Mouse (Mus musculus) right cerebral cortex, postnatal 14 days (tissue): ENCODE measurements around the gene G430095P16Rik.

Source experiments
- DNase-seq: peaks from one replicate; pipeline ENCODE4 v3.0.0; 2022

Gene G430095P16Rik

DNA sequence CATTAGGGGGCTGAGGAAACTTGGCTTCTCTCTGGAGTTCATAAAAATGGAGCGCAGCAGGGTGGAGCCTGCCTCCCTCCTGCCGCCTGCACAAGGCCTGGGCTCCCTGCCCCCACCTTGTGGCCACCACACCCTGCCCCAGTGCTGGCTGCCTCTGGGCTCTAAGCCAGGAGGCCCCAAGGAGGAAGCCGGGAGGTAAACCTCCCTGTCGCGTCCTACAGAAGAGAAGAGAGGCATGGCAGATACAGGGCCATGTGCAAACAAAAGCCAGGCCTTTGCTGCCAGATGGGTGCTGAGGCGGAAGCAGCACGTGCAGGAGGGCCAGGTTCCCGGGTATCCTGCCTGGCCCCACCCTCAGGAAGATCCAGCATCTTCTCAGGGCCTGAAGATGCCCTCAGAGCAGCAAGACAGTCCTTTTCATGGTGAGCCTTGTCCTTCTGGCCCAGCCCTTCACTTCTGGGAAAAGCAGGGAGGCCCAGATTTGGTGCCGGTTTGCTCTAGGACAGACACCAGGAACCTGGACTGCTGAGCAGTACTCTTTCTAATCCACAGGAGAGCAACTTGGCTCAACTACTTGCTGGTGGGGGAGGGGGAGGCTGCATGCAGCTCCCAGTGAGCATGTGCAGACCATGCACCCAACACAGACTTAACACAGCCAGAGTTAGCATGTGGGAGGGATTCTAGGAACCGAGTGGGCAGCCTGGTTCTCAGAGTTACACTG, at the start of gene G430095P16Rik:
G430095P16Rik (plus strand) TSS at position 158 of the 721 bp plus-strand sequence.
- DNase-seq = peak; percentile 74

GRCm38 (mm10) chr8:84677305-84677704, 45.5 kb upstream of the G430095P16Rik start:
- no peak for DNase-seq

DNA sequence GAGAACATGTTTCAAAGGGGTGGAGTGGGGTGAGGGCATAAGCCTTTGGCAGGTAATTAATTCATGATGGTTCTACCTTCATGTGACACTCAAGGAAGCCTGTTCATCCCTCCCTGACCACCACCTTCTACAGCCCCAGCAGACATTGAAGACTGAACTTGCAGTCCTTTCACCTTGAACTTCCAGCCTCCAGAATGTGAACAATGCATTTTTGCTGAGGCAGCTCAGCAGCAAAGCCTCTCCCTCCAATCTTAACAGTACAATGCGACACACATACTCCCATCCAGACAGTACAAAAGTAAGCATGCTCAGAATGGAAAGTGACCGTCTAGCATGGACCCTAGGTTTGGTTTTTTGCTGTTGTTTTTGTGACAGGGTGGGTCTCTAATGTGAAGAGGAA, 41.3 kb upstream of the G430095P16Rik start:
- no peak for DNase-seq

GRCm38 (mm10) chr8:84682257-84682656, 40.5 kb upstream of the G430095P16Rik start:
- DNase-seq = no peak

DNA sequence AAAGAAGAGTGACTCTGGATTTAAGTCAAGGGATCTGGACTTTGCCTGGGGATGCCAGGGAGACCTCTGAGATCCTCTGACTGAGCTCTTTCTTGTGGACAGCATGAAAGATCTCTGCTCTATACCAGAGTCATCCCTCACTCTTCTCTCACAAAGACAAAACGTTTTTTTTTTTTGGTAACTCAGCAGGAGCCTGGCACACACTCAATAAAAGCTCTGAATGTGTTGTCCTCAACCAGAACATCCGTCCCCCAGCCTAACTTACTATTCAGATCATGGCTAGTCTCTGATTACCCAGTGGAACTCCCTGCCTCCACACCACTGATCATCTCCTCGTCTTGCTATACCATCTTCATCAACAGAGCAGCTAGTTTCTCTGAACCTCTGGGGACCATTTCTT, 38.3 kb upstream of the G430095P16Rik start:
- no peak for DNase-seq

GRCm38 (mm10) chr8:84686191-84687002, 36.4 kb upstream of the G430095P16Rik start, which contains the start of gene Trmt1:
Trmt1 (plus strand) TSS chr8:84686307.
- DNase-seq = no peak

- DNase-seq = no peak
Measured at GRCm38 (mm10) chr8:84687003-84687704, 35.7 kb upstream of the G430095P16Rik start.

DNA sequence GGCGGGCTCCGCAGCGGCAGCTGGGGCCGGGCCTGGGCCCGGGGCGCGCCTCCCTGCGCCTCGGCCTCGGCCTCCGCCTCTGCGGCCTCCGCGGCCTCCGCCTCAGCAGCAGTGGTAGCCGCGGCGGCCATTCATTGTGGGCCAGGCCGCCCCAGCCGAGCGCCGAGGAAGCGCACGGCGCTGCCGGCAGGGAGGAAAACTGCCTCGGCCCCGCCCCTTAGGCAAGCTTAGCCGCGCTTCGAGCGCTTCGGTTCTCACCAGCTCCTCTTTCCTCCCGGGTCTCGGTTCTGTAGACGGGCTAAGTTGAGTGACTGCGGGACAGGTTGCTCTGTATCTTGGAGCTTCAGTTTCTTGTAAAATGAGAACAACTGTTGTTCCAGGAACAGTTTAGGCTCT, 35.1 kb upstream of the G430095P16Rik start, which contains the start of gene Nacc1:
Nacc1 (minus strand) TSS at position 158 of the 396 bp plus-strand sequence.
- peak; percentile 88 for DNase-seq

DNA sequence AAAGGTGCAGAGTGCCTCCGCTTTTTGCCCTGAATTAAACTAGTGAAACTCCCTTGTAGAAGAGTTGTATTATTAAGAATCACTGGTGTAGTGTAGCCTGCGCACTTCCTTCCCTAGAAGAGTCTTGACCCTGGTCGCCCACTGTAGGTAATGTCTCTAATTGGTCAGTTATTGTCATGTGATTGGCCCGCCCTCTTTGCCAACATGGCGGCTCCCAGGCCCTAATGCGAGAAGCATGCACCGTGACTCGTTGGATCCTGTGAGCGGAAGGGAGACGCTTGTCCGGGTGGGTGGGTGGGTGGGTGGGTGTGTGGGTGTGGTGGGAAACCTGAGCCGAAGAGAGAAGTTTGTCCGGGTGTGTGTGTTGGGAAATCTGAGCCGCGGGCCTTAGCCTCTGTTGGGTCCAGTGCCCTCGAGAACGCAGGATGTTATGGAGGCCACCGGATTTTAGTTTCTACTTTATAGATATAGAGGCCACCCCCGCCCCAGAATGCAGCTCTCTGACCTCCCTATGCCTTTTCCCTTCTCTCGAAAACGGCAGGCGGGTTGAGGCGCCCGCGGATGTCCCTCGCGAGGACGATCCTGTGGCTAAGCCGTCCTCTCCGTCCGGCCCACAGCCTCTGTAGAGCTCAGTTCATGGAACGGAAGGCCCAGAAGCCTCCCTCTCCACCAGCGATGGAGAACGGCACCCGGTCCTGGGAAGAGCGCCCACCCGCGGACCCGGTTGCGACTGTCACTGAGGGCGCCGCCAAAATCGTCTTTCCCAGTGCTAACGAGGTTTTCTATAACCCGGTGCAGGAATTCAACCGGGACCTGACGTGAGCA, 33.5 kb upstream of the G430095P16Rik start:
- peak; percentile 81 for DNase-seq

DNA sequence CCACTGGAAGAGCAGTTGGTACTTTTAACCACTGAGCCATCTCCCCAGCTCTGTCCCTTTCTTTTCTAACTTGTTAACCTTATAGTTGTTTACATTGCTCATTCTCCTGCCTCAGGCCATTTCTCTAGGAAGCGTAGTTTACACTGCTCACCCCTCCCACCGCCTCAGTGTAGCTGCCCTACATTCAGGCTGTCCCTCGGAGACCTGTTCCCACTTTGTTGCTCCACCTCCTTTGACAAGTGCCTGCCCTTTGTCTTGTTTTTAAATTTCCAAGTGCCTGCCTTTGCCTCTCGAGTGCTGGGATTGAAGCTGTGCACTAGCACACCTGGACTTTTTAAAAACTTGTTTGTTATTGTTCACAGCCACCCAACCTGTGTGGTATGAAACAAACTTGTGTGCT, 29.5 kb upstream of the G430095P16Rik start:
- no peak for DNase-seq

GRCm38 (mm10) chr8:84695140-84695539, 27.7 kb upstream of the G430095P16Rik start:
- DNase-seq = no peak

DNA sequence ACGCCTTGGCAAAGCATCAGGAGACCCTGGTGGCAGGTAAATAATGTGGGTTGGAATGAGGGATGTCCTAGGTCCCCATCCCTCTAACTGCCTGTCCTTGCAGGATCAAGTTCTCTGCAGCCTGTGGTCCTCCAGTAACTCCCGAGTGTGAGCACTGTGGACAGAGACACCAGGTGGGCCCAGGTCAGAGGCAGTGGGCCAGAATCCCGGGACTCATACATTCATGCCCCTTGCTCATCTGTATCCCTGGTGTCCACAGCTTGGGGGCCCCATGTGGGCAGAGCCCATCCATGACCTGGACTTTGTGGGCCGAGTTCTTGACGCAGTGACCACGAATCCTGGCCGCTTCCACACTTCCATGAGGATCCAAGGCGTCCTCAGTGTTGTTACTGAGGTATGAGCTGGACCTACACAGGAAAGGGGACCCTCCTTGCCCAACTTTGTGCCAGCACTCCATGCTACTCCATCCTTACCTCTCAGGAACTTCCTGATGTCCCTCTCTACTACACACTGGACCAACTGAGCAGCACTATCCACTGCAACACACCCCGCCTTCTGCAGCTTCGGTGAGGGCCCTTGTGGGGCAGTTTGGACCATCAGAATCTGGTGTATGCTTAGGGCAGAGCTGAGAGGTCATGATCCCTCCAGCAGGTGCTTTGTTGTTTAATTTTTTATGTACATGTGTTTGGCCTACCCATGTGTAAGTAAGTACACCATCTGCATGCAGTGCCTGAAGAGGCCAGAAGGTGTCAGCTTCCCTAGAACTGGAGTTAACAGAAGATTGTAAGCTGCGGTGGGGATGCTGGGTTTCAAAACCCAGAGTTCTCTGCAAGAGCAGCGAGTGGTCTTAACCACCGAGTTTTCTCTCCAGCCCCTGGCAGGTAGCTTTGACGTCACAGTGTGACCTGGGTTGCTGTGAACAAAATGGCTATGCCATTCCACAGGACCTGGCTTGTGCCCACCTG, 25.4 kb upstream of the G430095P16Rik start:
- DNase-seq = peak; percentile 66

DNA sequence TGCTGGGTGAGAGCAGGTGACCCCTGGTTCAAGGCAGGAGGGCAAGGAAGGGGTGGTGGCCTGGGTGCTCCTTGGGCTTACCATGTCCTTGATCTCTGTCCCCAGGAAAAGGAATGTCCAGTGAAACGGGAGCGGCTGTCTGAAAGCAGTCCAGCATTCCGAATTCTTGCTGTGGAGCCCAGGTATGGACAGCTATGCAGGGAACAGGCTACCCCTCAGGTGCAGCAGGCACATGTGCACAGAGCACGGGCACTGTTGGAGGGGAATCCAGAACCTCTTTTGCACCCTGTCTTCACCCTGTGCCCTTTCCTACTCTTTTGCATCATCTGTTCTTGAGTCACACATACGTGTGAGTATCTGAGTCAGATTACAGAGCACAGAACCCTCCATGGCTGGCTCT, 24.5 kb upstream of the G430095P16Rik start:
- DNase-seq = no peak

DNA sequence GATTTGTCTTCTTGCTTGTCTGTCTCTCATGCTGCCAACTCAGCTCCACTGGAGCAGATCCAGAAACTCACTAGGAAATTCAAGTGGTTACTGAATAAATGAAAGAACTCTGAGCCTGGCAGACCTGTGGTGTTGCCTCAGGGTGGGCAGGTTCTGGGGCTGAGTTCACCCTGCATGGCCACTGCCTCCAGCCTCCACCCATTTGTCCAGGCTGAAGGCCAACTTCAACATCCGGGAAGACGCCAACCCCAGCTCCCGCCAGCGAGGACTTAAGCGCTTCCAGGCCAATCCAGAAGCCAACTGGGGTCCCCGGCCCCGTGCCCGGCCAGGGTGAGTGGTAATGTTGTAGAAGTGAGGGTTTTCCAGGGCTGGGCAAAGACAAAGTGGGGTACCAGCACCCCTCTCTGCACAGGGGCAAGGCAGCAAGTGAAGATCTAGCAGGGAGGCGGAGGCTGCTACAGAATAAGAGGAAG, 23.8 kb upstream of the G430095P16Rik start:
- DNase-seq = peak; percentile 12

GRCm38 (mm10) chr8:84699861-84700322, 22.9 kb upstream of the G430095P16Rik start:
- peak; percentile 69 for DNase-seq

GRCm38 (mm10) chr8:84700526-84700925, 22.3 kb upstream of the G430095P16Rik start:
- no peak for DNase-seq

DNA sequence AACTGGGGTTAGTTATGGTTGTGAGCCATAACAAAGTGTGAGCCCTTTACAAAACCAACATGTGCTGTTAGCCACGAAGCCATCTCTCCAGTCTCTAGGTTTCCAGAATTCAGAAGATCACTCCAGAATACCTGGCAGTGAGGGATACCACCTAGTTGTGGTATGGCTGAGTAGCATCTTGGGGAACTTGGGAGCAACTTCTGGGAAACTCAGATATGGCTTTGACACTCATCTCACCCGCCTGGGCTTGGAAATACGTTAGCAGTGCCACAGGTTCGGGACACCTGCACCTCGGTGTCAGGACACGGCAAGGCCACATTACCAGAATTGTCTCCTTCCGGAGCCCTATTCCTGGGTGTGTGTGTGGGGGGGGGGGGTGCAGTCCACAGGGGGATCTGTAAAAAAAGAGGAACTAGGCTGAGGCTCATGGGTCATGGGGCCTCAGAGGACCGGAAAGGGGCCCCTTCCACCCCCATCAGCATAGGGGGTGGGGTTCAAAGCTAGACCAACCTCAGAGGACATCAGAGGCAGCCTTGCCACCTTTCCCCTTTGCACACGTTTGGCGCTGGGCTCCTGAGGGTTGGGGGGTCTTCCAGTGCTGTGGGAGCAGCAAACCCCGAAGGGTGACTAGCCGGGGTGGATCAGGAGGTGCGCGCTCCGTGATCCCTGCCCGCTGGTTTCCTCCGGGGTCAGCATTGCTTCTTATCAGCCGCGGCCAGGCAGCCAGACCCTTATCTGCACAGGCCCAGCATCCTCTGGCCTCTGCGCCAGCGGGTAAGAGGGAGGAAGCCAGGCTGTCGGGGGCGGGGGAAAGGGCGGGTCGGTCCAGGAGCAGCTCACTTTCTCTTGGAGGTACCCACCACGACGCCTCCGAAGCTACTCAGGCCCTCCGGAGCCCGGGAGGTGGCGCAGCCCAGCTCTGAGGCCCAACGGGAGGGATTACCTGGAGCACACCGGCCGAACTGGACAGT, 21.6 kb upstream of the G430095P16Rik start, which contains the start of gene Lyl1:
Lyl1 (plus strand) TSS at position 517 of the 971 bp plus-strand sequence.
- DNase-seq = no peak

DNA sequence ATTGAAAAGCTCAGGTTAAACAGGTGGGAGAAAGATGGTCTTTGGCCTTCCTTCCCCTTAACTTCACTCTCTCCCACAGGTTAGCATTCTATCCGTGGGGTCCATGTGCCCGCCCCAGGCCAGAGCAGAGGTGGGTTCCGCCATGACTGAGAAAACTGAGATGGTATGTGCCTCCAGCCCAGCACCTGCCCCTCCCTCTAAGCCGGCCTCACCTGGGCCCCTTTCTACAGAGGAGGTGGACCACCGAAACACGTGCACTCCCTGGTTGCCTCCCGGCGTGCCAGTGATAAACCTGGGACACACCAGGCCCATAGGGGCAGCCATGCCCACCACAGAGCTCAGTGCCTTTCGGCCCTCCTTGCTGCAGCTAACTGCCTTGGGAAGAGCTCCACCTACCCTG, 20.2 kb upstream of the G430095P16Rik start:
- DNase-seq = no peak

DNA sequence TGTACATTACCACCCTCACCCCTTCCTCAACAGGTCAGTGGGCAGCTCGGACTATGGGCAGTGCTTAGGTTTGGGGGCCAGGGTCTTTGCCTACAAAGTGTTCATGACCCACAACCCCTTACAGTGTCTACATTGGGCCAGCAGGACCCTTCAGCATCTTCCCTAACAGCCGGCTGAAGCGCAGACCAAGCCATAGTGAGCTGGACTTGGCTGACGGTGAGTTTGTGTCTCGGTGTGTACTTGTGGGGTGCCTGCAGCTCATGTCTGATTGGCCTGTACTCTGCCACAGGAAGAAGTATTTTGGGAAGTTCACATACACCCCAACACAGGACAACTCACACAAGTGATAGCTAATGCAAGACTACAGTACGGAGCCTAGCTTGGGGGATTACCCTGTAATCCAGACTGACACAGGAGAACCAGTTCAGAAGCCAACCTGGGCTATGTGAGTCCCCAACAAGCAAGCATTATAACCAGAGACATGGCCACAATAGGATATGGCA, 19.8 kb upstream of the G430095P16Rik start:
- DNase-seq = no peak
